8 mouse cellular contexts compared by ENCODE assay signal in the genomic region with DNA sequence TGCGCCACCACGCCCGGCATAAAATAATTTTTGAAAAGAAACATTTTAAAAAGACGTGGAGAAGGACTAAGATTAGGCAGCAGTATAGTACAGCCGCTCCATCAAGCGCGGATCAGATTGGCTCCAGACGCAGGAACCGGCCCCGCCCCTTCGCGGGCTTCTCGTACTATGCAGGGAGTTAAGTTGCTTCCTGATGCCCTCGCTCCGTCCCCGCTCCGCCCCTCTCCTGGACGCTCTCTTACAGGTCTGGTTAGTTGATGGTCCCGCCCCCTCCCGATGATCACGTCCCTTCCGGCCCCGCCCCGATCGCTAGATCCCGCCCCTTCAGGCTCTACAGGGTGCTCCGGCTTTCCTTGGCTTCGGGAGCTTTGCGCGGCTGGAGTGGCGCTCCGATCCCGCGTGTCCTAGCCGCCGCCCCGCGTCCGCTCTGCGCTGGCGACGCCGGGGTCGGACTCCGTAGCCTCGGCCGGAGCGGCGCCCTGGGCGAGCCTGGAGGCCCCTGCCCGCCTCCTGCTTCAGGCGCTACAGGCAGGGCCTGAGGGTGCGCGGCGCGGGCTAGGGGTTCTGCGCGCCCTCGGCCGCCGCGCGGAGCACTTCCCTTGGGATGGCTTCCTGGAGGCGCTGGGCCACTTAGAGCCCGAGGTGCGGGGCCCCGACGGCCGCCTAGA. TPM values are rescaled to one million over a fixed set of nuclear protein-coding genes. Genes with fewer than 3 reads are reported as not detected.
DNase-seq lines count a peak whose midpoint lies in the region; ATAC-seq lines count a peak whose summit lies in the region.

A gene (plus strand): TSS at position 308 of the 668 bp plus-strand sequence.

- DNase-seq in adipocyte (ENCODE audit: low spot score) = peak; percentile 100
- peak; percentile 98 for DNase-seq in embryo, embryonic 10 days (ENCODE audit: low spot score)
- peak; percentile 94 for DNase-seq in gastrocnemius, postnatal 10 days
- peak; percentile 100 for DNase-seq in induced T-regulatory cell, adult 2 months (ENCODE audit: low read depth)
- peak; percentile 88 to 94 for DNase-seq in left cerebral cortex, adult 9 months (ENCODE audit: low spot score in 2 of 2)
- peak; percentile 93 for DNase-seq in right cerebral cortex, postnatal 14 days
- peak; percentile 87 to 96 for DNase-seq in urinary bladder, postnatal 36 days (ENCODE audit: low spot score in 2 of 2)

- peak; percentile 90 for ATAC-seq in megakaryocyte progenitor cell, adult 5-6 weeks (replicated peaks; ENCODE audit: poor library complexity)

RNA-seq across cellular contexts. Expression of the gene that starts here (rescaled TPM):
- total RNA-seq in gastrocnemius, postnatal 10 days (2021) = 10 to 100 TPM; 14.8 to 20.1 TPM
- 28.7 and 34.8 TPM in 2 replicates for total RNA-seq in megakaryocyte progenitor cell, adult 5-6 weeks (2015)
- 11.0 and 14.8 TPM in 2 replicates for total RNA-seq in megakaryocyte progenitor cell, adult 5-6 weeks (2017)

Comparison
In these comparisons a context has a peak if more than half of its experiments do, and no peak if none do; other contexts are left out.
1. Peak in every context shown above with its lines: DNase-seq and ATAC-seq.